Mouse (Mus musculus): ENCODE measurements around the gene Asxl2. TPM values are rescaled to one million over a fixed set of nuclear protein-coding genes. Genes with fewer than 3 reads are reported as not detected.
"Not testable (repeated sequence)": the region's sequence is repeated elsewhere in the genome, so short reads cannot be mapped to it uniquely, and the experiment has no call there.

The Asxl2 gene
- total RNA-seq (2021): 10 to 100 TPM; 12.5 to 12.9 TPM
- long read RNA-seq, experiment 1, partial matches to known transcripts: 0 of 3 reads
- long read RNA-seq, experiment 1, other reads (novel, unspliced or antisense): 3 of 3 reads
- long read RNA-seq, experiment 2, partial matches to known transcripts: 0 of 3 reads
- long read RNA-seq, experiment 2, other reads (novel, unspliced or antisense): 3 of 3 reads

DNA sequence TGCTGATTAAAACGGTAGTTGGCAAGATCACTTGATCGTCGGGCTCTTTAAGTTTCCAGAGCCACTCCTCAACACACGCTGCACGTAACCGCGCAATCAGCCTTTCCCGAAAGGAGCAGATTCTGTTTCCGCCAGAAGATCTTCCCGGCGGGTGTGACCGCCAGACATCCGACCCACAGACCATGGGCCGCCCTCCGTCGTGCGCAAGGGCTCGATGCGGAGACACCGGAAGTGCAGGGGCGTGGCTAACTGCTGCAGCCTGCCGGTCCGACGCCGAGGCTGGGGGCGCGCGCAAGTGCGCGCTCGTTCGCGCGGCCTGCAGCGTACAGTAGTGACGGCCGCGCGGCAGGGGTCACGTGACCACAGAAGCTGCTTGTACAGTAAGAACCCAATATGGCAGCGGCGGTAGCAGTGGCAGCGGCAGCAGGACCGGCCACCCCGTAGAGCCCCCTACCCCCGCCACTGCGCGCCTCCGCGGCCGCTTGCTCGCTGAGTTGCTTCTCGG lies at the start of gene Asxl2:
TSS of gene Asxl2 (plus strand) at position 328 of the 505 bp plus-strand sequence.
- peak; percentile 100 for DNase-seq

GRCm38 (mm10) chr12:3377190-3377589 lies 49.5 kb upstream of the Asxl2 start:
- no peak for DNase-seq

DNA sequence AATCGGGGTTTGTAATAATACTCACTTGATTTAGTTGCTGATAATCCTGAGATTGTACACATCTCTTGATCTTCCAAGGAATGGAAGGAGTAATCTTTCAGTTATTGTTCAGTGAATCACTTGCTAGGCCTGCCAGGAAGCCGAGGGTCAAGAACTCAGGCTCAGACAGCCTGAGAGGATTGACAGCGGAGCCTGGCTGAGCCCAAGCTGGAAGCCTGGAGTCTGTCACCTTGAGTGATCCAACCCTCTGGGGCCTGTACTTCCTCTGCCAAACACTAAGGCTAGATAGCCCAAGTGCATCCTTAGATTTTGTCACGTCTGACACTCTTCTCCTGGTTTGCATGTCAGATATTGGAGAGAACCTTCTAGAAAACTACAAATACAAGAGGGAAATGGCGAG lies 48.9 kb upstream of the Asxl2 start:
- DNase-seq: no peak

- DNase-seq: no peak
Measured at GRCm38 (mm10) chr12:3384860-3385259, 41.8 kb upstream of the Asxl2 start.

- no peak for DNase-seq
Measured at GRCm38 (mm10) chr12:3385271-3385670, 41.4 kb upstream of the Asxl2 start.

- no peak for DNase-seq
Measured at GRCm38 (mm10) chr12:3385940-3386339, 40.7 kb upstream of the Asxl2 start.

DNA sequence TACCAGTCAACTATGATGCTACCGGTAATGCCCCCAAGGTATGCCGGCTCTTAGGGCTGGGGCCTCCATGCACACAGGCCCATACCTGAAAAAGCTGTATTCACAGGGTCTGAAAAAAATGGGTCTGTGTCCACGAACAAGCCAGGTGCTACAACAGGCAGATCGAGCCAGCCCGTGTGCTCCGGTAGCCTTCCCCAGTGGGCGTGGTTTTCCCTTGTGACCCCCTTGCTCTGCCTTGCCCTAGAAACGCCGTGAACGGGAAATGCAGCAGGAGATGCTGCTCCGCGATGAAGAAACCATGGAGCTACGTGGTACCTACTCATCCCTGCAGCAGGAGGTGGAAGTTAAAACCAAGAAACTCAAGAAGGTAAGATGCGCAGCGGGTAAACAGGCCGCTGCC lies 38.8 kb upstream of the Asxl2 start:
- DNase-seq: no peak

DNA sequence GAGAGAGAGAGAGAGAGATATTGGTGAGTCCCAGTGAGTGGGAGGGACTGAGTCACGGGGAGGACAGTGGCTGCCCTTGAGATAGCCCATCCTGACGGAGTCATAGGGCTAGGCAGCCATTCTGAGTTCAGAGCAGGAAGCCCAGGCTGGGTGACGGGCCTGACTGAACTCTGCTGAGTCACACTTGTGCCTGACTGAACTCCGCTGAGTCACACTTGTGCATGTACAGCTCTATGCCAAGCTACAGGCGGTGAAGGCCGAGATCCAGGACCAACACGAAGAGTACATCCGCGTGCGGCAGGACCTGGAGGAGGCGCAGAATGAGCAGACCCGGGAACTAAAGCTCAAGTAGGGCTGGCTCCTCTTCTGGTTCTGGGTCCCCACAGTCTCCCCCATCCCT lies 37.3 kb upstream of the Asxl2 start:
- DNase-seq: no peak

DNA sequence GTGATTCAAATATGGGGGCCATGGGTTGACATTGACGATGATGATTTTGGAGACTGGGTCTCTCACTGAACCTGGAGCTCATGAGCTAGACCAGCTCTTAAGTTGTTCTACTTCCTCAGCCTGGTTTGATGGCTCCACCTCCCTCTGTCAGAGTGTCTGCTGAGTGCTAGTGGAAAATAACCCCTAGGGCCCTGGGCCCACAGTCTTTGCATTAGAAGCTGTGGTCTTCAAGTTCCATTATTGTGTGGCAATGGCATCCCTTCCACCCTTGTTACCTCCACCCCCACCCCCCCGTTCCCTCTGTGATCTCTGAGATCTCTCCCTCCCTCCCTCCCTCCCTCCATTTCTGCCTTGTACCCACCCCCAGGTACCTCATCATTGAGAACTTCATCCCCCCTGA lies 36.6 kb upstream of the Asxl2 start:
- no peak for DNase-seq

DNA sequence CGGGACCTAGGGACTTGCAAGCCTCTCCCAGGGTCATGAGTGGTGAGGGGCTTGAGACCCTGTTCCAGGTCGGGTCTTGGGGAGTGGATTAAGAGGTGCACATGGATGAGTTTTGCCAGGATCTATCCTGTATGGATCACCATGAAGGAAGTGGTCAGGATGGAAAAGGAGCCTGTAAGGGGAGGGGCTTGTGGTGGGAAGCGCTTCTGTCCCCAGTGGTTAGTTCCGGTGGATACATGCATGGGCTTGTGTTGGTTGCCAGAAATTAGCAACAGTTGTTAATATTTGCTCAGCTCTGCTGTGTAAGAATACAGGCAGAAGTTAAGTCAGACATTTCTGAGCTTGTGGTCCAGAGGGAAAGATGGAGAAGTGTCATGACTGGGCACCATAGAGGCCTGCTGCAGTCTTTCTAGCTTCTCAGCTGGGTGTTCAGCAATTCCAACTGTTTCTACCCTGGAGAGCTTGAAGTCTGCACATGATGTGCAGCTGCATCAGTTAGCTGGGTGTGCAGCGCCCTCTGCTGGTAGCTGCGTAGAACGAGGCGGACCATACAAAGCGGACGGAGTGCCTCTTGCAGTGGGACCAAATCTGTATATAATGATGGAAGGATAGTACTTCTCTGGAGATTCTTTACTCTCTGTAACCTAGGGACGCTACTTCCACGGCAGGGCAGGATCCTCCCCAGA lies 35.9 kb upstream of the Asxl2 start:
- peak; percentile 58 for DNase-seq

DNA sequence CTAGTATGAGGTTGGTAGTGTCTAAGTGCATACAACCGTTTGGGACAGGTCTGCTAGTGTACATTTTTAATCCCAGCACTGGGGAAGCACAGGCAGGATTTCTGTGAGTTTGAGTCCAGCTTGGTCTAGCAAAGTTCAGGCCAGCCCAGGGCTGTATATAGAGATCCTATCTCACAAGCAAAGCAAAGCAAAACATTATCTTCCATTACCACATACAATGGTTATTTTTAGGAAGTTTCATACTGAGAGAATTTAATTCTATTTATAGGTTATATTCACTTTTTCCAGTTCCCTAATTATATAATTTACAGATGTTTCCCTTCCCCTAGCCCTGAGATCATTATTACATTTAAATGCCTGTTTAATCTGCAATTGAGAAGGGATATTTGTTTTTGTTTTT lies 35.4 kb upstream of the Asxl2 start:
- no peak for DNase-seq

DNA sequence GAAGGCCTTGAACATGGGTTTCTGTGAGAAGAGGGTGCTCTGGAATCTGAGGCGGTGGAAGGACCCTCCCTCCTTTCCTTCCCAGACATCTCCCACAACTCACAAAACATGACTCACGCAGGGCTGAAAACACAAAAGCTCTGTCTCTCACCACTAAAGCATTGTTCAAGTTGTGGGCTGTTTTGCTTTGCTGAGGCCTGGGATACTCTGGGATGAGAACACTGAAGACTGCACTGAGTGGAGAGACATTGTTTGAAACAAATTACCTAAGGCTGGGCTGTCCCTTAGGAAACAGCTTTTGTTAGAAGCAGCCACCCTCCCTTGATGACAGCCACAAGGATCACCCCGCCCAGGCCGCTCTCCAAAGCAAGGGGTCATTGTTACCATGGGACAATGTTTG lies 33.5 kb upstream of the Asxl2 start:
- DNase-seq: no peak

GRCm38 (mm10) chr12:3396931-3397330 lies 29.7 kb upstream of the Asxl2 start:
- peak; percentile 41 for DNase-seq

DNA sequence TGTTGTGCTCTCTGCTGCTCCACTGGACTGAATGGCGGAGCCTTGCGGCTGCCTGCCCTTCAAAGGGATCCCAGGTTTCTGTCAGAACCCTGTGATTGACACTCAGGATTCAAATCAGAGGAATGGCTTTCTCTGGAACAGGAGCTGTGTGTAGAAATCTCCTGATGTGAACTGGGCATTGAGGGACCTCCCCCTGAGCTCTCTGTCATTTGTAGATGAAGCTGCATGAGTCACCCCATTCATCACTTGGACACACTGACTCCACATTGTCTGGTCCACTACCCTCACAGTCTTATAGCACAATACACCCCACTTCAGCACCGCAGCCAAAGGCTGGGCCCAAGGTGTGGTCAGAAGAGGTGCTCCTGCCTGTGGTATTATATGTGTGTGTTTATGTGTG lies 21.0 kb upstream of the Asxl2 start:
- not testable (repeated sequence) for DNase-seq

- no peak for DNase-seq
Measured at GRCm38 (mm10) chr12:3406585-3406984, 20.1 kb upstream of the Asxl2 start.

DNA sequence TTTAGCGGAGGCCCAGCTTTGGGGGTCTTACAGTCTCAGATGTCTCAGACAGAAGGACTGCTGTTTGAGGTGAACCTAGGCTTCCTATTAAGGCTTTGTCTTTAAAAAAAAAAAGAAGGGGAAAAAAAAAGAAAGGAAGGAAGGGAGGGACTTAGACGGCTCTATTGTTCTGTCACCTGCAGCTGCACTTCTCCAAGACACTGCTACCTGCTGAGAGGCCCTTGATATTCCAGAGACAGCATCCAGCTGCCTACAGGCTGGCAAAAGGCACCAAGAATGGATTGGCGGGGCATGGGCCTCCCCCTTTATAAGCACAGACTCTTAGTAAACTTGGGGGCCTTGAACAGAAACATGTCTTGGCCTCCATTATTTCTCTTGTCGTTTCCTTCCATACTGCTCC lies 11.7 kb upstream of the Asxl2 start:
- DNase-seq: no peak

- DNase-seq: no peak
Measured at GRCm38 (mm10) chr12:3418761-3419160, 7.9 kb upstream of the Asxl2 start.

DNA sequence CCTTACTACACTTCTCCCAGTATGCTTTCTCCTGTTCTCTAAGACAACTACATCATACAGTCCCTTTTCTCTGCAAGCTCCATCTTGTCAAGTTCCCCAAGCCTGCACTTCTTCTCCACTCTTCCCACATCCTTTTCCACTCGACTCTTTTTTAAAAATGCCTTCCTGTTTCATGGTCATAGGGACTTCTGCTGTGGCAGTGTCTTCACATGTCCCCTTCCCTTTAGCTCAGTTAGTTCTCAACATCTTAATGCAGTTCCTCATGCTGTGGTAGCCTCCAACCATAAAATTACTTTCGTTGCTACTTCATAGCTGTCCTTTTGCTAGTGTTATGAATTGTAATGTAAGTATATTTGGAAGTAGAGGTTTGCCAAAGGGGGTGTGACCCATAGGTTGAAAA lies 6.1 kb upstream of the Asxl2 start:
- DNase-seq: no peak

DNA sequence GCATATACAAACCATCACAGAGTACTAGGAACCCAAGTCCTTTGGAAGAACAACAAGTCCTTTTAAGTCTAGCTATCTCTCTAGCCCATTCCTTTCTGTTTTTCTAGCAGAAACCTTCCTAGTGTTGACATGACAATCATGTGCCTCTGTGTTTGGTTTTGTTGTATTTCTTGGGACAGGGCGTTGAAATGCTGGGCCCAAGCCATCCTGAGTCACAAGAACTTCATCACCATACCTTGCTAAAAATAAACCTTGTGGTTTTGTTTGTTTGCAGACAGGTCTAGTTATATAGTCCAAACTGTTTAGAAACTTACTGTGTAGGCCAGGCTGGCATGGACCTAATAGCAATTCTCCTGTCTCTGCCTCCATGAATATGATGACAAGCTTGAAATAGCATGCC lies 3.9 kb upstream of the Asxl2 start:
- no peak for DNase-seq

DNA sequence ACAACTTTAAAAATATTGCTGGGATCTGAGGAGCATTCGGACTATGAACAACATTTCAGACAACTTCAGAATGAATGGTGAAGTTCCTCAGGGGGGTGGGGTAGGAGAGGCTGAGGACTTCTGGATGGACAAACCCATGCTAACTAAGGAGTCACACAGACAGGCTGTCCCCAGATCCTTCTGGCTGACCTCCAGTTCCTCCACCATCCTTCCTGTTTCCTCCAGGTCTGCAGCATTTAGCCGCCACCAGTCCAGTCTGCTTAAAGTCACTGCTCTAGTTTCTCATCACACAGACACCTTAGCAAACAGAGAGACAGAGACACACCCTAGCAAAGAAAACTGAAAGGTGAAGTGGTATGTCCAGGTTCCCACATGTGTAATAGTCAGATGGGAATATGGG lies 2.5 kb upstream of the Asxl2 start:
- DNase-seq: no peak

- no peak for DNase-seq
Measured at GRCm38 (mm10) chr12:3425375-3426341, 999 bp upstream of the Asxl2 start.

- DNase-seq: peak; percentile 77
Measured at GRCm38 (mm10) chr12:3427067-3427889, 621 bp downstream of the Asxl2 start.

Measured in gastrocnemius, postnatal 25 days (tissue).